Mouse (Mus musculus) retina, adult 2 months (tissue): ENCODE measurements around the gene Vmn2r29.
"Not testable (repeated sequence)": the region's sequence is repeated elsewhere in the genome, so short reads cannot be mapped to it uniquely, and the experiment has no call there.

Experiments used
- DNase-seq: peaks from one replicate; pipeline ENCODE4 v3.0.0-alpha.2; 2012; ENCODE audit warnings: low read depth, low spot score

Vmn2r29 gene

DNA sequence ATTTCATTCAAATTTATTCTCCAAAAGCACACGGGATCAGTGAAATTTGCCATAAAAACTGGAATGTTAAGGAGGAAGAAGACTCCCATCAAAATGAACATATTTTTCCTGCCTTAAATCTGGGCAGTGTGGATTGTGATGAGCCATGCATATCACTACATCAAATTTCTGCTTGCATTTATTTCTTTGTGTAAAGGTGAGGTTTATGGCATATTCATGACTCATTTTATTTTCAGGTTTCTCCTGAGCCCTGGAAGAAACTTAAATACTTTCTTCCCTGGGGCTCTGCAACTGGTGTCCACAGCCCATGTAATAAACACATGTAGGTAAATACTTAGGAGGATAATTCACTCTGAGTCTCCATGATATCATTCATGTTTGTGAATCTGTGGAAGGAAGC, at the start of gene Vmn2r29:
TSS of gene Vmn2r29 (minus strand) at position 101 of the 400 bp plus-strand sequence.
- DNase-seq: not testable (repeated sequence)

DNA sequence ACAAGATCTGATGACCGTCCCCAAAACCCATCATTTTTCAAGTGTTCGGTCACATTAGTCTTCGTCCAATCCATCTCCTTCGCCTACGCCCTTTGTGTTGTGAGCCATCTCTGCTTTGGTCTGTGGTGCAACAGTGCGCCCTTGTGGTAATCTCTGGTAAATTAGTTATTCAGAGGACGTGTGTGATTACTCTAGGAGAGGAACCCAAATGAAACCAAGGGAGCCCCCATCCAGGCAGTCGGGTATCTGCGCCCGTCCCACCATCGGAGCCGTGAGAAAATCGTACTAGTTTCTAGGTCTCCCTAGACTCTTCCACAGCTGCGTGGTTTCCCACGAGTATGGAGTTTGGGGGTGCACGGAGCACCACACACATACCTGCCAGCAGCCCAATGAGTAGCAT, 48.5 kb upstream of the Vmn2r29 start:
- DNase-seq: peak; percentile 39

DNA sequence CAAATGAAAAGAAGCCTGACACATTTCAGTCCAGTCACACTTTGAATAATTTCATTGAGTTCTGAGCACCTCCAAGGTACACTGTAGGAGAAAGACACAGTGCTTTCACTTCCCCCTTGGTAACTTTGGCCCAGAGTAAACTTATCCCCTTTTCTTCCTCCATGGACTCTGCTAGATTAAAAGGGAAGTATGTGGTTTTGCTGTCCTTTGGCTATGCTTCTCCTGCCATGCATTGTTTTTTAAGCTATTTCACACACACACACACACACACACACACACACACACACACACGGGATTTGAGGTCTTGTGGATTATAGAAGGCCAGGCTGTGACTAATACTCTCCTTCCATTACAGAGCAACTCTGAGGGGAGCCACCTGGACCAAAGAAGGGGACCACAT, 34.3 kb upstream of the Vmn2r29 start:
- no peak for DNase-seq

DNA sequence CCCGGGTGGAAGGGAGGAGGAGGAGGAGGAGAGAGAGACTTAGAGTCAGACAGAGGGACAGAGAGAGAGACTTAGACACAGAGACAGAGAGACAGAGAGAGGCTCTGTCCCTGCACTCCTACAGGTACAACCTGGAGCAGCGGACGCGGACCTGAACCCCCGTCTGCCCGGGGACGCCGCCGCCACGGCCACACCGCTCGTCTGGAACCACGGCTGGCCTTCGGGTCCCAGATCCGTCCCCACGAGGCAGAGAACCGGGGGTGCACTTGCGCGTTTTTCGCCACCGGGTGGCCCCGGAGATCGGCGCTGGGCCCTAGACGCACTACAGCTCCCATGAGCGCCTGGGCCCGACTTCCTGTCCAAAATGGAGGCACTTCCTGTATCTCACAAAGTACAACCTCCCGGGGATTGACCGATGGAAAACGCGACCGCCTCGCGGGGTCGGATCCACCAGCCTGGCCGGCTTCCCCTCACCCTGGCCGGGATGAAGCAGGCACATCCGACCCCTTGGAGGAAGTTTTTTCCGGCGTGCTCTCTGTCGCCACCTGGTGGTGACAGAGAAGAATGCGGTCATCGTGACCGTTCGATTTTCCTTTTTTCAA, 30.9 kb upstream of the Vmn2r29 start, which contains the start of gene Gm45844:
TSS of gene Gm45844 (minus strand) at position 324 of the 602 bp plus-strand sequence.
- DNase-seq: peak; percentile 55

DNA sequence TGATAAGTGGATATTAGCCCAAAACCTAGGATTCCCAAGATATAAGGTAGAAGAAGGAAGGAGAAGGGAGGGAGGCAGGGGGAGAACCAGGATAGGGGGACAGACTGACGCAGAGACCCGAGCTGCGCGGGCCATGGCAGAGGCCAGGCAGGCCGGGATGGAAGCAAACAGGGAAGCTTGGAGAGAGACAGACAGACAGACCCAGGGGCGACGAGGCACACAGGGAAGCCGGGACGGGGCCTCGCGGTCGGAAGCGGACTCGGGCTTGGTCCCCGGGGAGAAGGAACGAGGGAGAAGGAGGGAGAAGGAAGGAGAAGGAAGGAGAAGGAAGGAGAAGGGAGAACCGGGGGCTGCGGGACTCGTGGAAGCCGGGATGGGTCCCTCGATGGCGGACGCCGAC, 30.4 kb upstream of the Vmn2r29 start:
- not testable (repeated sequence) for DNase-seq

DNA sequence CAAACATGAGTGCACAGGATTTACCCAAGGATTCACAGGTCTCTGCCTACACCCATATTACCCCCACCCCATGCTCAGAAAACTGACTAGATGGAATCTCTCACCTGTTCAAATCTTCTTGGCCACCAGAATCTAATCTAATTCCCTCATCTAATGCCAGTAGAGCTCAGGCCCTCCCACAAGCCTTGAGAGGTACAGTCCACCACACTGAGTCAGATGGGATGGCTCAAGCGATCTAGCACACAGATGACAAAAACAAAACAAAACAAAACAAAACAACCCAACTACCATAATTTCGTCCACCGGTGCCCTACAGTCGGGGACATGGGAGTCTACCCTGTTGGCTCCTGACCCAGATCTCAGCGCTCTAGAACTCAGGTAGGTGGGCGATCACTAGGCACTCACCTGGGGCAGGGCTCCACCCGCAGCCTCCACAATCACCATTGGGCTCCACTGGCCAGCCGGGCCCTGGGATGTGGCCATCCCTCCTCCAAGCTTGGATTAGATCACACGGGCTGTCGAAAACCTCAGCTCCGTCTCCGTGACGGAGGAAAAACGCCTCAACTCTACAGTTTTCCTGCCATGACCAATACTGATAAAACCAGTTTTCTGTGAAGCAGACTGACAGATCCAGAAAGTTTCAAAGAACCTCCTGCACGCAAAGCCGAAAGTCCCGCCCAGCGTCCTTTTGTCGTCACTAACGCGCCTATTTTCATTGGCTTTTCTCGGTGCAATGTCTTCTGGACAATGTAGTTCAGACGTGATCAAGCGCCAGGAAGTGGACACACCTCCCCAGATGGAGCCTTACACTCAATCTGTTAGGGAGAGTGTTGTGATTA, 37.6 kb downstream of the Vmn2r29 start, which contains the start of gene Zfp772:
TSS of gene Zfp772 (minus strand) at position 686 of the 839 bp plus-strand sequence.
- DNase-seq: not testable (repeated sequence)

DNA sequence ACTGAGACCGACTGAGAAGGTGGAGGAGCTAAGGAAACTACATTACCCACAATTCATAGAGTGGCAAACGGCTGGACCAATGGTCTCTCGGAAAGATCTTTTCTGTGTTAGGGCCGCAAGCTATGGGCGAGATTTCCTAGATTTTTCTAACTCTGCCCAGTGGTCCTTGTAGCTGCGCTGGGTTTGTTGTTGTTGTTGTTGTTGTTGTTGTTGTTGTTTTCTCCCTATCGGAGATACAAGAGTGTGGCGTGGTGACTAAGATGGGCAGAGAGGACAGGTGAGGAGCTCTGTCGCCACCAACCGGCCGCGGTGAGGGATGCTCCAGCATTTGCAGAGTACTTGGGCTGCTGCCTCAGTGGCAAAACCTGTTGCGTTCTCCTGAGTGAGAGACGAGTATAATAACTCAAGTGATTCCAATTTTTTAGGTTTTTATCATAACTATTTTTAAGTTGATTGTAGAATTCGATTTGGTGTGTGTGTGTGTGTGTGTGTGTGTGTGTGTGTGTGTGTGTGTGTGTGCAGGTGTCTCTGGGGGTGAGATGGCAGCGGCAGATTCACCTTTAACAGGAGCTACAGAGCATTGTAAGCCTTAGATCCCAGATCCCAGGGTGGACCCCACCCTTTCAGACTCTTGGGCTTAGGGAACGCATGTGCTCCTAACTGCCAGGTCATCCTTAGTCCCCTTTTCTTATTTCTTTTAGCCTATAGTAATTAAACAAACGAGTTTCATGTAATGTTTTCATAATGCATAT, 58.8 kb downstream of the Vmn2r29 start:
- DNase-seq: peak; percentile 49

DNA sequence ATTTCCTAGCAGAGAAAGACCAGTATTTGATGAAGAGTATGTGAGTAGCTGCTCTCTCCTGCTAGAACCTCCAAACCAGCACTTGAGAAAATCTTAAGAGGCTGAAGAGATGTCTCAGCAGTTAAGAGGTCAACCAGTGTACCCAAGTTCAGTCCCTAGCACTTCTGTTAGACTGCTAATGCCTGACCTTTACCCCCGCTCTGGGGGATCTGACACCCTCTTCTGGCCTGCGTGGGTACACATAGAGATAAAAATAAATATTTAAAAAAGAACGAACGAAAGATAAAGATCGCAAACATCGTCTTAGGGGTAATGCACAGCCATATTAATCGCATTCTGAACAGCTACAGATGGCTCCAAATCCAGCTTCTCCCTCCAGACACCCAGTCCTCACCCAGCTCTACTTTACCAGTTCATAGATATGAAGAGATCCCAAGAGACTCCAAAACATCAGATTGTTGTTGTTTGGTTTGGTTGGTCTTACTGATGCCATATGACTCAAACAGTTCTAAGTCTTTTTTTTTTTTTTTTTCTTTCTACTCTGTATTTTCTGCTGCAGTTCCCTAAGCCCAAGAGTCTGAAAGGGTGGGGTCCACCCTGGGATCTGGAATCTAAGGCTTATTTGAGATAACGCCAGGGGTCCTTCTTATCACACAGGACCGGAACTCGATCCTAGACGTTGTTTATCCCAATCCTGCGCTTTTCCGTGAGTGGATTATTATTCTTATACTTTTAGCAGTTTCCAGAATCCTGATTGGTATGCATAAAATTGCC, 59.5 kb downstream of the Vmn2r29 start:
- DNase-seq: no peak

DNA sequence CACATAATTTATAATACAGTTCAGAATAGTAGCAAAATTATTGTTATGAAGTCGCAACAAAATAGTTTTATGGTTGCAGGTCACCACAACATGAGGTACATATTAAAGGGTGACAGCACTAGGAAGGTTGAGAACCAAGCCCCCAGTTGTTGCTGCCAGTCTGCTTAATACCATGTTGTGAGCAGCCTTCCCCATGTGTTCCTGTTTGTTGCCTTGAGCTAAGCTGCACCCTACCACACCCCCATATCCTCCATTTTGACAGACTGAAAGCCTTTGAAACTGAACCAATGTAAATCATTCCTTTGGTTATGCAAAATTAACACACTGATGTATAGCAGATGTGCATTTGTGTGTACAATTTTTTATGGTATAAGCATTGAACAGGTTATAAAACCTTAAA, 61.2 kb downstream of the Vmn2r29 start:
- no peak for DNase-seq
